Mouse (Mus musculus): Measurements from ENCODE around the gene Cluh.

Gene Cluh

GRCm38 (mm10) chr11:74649095-74649646 lies at the start of gene Cluh:
TSS of gene Cluh (plus strand) at chr11:74649495.
- DNase-seq (ENCODE audit: low spot score), result peak; percentile 97

- no peak for DNase-seq (ENCODE audit: low spot score)
Observed at GRCm38 (mm10) chr11:74602286-74602685, 47.0 kb upstream of the Cluh start.

- no peak for DNase-seq (ENCODE audit: low spot score)
Observed at GRCm38 (mm10) chr11:74610068-74610467, 39.2 kb upstream of the Cluh start.

- no peak for DNase-seq (ENCODE audit: low spot score)
Observed at GRCm38 (mm10) chr11:74610545-74611176, 38.6 kb upstream of the Cluh start, which contains the start of gene Rap1gap2. TSS of gene Rap1gap2 (minus strand) at chr11:74610915.

DNA sequence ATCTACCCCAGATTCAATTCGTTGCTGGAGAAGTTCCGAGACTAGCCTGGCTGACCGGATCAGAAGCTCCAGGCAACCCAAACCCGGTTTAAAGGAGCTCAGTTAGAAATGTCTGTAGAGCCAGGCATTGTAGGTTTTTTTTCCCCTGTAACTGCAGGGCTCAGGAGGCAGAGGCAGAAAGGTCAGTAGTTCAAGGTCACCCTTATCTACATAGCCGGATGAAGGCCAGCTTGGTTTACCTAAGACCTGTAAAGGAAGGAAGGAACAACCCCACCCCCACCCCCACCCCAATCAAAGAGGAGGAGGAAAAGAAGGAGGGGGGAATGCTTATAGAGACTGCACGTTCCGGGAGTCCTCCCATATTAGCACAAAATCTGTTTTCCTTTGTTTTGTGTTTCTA lies 37.9 kb upstream of the Cluh start:
- DNase-seq (ENCODE audit: low spot score), result no peak

GRCm38 (mm10) chr11:74613428-74613827 lies 35.9 kb upstream of the Cluh start:
- no peak for DNase-seq (ENCODE audit: low spot score)

DNA sequence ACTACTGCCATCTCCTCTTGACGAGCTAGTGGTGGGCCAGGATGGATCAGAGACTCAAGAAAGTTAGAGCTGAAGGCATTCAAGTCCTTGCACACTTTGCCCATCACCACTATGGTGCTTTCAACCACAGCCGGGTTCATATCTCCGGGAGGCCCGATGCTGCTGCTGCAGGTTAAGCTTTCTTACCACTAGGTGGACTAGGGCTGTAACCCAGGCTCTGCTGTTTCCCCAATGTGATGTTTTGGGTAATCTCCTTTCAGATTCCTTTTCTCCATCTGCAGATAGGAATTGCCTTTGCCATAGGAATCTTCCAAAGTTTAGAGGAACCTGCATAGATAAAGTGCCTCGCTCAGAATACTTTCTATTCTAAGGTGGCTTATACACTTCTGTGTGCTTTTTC lies 33.7 kb upstream of the Cluh start:
- no peak for DNase-seq (ENCODE audit: low spot score)

- peak; percentile 86 for DNase-seq (ENCODE audit: low spot score)
Observed at GRCm38 (mm10) chr11:74619201-74619955, 29.9 kb upstream of the Cluh start, which contains the start of gene Ccdc92b. TSS of gene Ccdc92b (plus strand) at chr11:74619605.

DNA sequence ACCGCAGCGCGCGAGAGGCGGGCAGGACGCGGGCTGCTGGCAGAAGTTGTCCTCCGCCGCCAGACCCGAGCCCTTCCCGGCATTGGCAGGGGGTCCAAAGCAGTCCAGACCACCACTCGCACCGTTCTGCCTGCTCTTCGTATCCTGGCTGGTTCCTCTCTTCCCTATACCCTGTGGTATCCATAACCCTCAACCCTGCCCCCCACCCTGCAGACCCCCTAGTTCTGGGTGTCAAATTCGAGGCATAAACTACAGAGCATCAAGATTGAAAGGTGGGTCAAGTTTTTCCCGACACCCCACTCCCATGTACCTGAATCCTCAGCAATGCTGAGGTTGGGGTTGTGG lies 29.4 kb upstream of the Cluh start:
- DNase-seq (ENCODE audit: low spot score), result no peak

DNA sequence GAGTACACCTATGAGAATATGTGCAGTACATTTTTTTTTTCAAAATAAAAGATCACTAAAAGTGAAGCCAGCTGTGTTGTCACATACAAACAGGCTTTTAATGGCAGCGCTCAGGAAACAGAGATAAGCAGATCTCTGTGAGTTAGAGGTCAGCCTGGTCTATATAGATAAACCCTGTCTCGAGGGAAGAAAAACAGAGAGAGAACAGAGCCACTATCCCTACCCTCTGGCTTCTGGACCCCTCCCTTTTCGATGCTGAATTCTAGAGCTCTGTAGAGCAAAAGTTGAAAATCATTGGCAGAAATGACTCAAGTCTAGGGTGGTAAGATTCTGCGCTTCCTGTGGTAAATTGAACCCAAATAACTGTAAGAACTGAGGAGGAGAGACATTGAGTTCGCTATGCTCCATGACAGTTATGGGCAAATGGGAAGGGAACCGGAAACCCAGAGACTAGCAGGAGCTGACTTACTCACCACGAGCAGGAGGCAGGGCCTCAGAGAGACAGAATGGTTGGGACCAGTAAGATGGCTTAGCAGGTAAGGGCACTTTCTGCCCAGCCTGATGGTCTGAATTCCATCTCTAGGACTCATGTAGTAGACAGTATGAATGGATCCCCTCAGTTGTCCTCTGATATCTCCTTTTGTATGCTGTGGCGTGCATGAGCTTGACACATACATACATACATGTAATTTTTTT lies 27.2 kb upstream of the Cluh start:
- no peak for DNase-seq (ENCODE audit: low spot score)

- no peak for DNase-seq (ENCODE audit: low spot score)
Observed at GRCm38 (mm10) chr11:74623693-74624092, 25.6 kb upstream of the Cluh start.

DNA sequence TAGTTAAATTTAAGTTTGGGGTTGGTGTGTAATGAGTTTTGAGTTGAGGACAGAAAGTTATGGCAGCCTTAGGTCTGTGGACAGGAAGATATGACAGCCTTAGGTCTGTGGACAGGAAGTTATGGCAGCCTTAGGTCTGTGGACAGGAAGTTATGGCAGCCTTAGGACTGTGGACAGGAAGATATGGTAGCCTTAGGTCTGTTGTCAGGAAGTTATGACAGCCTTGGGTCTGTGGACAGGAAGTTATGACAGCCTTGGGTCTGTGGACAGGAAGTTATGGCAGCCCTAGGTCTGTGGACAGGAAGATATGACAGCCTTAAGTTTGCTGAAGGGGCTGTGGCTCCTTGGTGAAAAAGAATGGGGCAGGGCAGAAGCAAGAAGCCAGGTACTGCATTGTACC lies 24.0 kb upstream of the Cluh start:
- DNase-seq (ENCODE audit: low spot score), result no peak

- no peak for DNase-seq (ENCODE audit: low spot score)
Observed at GRCm38 (mm10) chr11:74627481-74627880, 21.8 kb upstream of the Cluh start.

- no peak for DNase-seq (ENCODE audit: low spot score)
Observed at GRCm38 (mm10) chr11:74631880-74632789, 17.2 kb upstream of the Cluh start.

GRCm38 (mm10) chr11:74634490-74635275 lies 14.6 kb upstream of the Cluh start:
- DNase-seq (ENCODE audit: low spot score), result peak; percentile 67

DNA sequence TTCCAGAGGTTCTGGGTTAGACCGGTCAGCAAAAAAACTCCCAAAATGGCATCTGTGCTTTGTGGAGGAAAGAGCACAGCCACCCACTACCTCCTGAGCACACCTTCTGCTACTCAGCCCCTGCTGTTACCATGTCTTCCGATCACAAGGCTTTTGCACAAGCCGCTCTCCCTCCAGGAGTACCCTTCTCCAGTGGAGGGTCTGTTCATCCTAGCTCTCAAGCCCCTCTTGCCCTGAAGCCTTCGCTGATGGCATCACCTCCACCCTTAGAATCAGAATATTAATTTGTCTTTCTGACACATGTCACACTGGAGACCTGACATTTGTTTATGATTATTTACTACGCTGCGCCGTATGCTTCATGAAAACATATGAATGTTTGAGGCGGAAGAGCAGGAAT lies 11.8 kb upstream of the Cluh start:
- DNase-seq (ENCODE audit: low spot score), result no peak

DNA sequence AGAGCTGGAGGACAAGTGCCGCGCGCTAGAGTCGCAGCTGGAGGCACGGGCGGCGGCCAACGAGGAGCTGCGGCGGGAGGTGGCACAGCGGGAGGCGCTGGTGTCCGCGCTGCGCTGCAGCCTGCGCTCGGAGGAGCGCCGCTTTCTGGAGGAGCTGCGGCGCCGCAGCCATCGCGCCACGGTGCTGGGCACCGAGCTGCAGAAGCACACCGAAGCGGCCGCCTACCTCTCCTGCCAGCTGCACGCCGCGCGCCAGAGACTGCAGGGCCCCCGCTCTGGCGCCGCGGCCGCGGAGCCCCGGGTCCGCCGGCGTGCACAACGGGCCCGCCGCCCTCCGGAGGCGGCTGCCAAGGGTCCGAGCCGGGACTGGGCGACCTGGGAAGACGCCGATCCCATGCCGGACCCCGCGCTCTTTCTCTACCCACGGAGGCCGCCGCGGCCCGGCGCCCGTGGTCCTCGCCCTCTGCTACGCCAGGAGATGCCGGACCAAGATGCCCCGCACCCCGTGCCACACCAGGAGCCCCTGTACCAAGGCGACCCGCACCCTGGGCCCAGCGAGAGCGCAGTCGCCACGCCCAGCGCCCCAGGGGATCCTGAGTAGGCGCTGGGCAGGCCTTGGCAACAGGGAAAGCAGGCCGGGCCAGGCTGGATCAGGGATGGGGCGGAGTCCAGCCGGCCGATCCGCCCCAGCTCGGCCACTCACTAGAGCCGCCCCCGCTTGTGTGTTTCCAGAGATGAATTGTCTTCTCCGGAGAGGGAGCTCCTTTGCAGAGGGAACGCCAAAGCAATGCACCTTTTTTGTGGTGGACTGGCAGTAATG lies 11.1 kb upstream of the Cluh start:
- DNase-seq (ENCODE audit: low spot score), result peak; percentile 85

- peak; percentile 21 for DNase-seq (ENCODE audit: low spot score)
Observed at GRCm38 (mm10) chr11:74638791-74639411, 10.4 kb upstream of the Cluh start.

GRCm38 (mm10) chr11:74639628-74640027 lies 9.7 kb upstream of the Cluh start:
- no peak for DNase-seq (ENCODE audit: low spot score)

- no peak for DNase-seq (ENCODE audit: low spot score)
Observed at GRCm38 (mm10) chr11:74647966-74648365, 1.3 kb upstream of the Cluh start.
